Mouse (Mus musculus): ENCODE data around the gene Npvf. TPM values are rescaled to one million over a fixed set of nuclear protein-coding genes. Genes with fewer than 3 reads are reported as not detected.

The Npvf gene
- not detected for total RNA-seq (2021)

- intact Hi-C loops (cut with DNase I) = no loop called here
- DNase-seq (ENCODE audit: low spot score in 2 of 2) = no peak
These were observed at the start of gene Npvf for GRCm38 (mm10) chr6:50654356-50654755. Gene Npvf (minus strand): TSS chr6:50654439.

- DNase-seq (ENCODE audit: low spot score in 2 of 2) = peak; percentile 6 to 18
- intact Hi-C loops (cut with DNase I) = loop anchor here (5.0 kb wide), 1 partner anchor 88 kb away; no protein-coding TSS in a partner anchor
These were observed 35.0 kb upstream of the Npvf start for GRCm38 (mm10) chr6:50689121-50689815.

DNA sequence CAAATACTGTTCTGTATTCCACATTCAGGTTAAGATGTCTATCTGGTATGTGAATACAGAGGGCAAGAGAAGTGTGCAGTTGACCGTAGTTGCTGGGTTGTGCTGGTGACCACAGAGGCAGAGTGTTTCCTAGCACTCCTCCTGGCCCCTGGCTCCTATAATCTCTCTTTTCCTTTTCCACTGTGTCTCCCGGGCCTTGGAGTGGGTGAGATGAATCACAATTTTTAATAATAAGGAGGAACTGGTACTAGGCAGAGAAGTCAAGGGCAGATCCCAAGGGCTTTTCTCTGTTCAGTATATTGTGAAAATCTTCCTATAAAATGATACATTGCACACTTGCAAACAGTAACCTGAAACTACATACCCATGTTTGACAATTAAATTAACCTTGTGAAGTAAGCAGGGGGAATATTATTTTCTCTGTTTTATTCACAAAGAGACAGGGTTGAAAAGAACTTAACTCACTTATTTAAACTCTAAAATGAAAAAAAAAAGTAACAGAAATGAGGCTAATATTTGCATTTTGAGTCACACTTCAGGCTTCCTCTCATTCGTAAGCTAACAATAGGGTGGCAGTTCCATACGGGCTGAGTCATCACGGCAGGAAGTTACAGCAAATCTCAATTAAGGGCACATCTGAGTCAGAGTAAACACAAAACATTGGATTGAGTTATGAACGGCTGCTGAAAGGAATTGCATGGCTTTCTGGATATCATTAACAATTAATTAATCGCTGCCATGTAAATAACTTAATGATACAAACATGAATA is 30.6 kb upstream of the Npvf start:
- DNase-seq (ENCODE audit: low spot score in 2 of 2) = no peak
- intact Hi-C loops (cut with DNase I) = loop anchor here (5.0 kb wide), 2 partner anchors 92 to 102 kb away; no protein-coding TSS in a partner anchor

- no peak for DNase-seq (ENCODE audit: low spot score in 2 of 2)
- intact Hi-C loops (cut with DNase I) = loop anchor here (5.0 kb wide), 1 partner anchor 106 kb away; no protein-coding TSS in a partner anchor
These were observed 27.3 kb upstream of the Npvf start for GRCm38 (mm10) chr6:50681491-50681890.

- intact Hi-C loops (cut with DNase I) = loop anchor here (5.0 kb wide), 1 partner anchor 107 kb away; no protein-coding TSS in a partner anchor
These were observed 26.3 kb upstream of the Npvf start for GRCm38 (mm10) chr6:50680224-50681215.

DNA sequence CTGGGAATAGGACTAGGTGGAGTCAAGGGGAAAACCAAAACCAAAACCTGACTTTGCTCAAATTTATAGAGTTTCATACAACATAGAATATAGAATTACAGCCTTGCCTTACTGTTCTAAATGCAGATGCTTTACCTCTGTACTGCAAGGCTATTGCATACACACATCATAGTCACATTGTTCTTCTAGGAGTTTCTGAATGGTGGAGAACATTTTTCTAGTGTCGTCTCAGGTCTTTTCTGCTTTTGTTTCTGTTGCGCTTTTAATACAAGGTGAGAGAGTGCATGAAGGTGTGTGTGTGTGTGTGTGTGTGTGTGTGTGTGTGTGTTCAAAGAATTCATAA is 25.2 kb upstream of the Npvf start:
- intact Hi-C loops (cut with DNase I) = loop anchor here (1.0 to 5.0 kb wide), 3 partner anchors 127 to 488 kb away; no protein-coding TSS in a partner anchor
- DNase-seq (ENCODE audit: low spot score in 2 of 2) = no peak

More at GRCm38 (mm10) chr6:50680224-50681215, 26.3 kb upstream of the Npvf start:
- DNase-seq (ENCODE audit: low spot score in 2 of 2) = no peak

GRCm38 (mm10) chr6:50678826-50679485 is 24.7 kb upstream of the Npvf start:
- DNase-seq (ENCODE audit: low spot score in 2 of 2) = peak; percentile 65 to 80
- intact Hi-C loops (cut with DNase I) = loop anchor here (1.0 to 5.0 kb wide), 3 partner anchors 127 to 488 kb away; no protein-coding TSS in a partner anchor

DNA sequence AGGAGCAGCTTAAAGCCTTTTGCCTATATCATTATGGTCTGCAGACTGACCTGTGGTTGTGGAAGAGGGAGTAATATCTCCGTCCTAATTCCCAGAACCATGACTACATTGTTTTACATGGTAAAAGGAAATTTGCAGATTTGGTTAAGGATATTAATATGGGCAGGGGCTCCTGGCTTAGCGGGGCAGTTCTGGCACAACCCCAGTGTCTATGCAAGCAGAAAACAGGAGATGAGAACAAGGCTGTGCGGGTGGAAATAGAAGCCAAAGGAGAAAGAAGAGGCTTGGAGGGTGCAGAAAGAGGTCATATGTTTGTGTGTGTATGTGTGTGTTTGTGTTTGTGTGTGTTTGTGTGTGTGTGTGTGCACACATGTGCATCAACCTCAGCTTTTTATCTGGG is 17.0 kb upstream of the Npvf start:
- no peak for DNase-seq (ENCODE audit: low spot score in 2 of 2)
- intact Hi-C loops (cut with DNase I) = no loop called here

DNA sequence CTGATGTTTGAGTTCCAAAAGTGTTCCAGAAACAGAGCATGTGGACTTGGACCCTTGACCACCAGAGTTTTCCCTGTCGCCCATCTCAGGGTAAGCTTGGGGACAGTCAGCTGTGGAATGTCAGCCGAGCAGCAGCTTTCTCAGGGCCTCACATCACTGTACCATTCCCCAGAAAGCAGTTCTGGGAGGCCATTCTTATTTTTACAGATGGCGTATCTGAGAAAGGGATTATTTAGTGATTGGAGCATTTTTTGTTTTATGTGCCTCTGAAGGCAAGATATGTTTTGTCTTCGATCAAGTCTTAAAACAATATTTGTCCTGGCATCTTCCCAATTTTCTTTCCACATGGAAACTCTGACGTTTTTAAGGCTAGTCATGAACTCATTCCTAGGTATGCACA is 12.7 kb upstream of the Npvf start:
- DNase-seq (ENCODE audit: low spot score in 2 of 2) = no peak
- intact Hi-C loops (cut with DNase I) = no loop called here

GRCm38 (mm10) chr6:50665020-50665419 is 10.8 kb upstream of the Npvf start:
- intact Hi-C loops (cut with DNase I) = no loop called here
- DNase-seq (ENCODE audit: low spot score in 2 of 2) = no peak

- no peak for DNase-seq (ENCODE audit: low spot score in 2 of 2)
- intact Hi-C loops (cut with DNase I) = no loop called here
These were observed 10.0 kb upstream of the Npvf start for GRCm38 (mm10) chr6:50664193-50664592.

GRCm38 (mm10) chr6:50662925-50663583 is 8.8 kb upstream of the Npvf start:
- intact Hi-C loops (cut with DNase I) = no loop called here
- no peak for DNase-seq (ENCODE audit: low spot score in 2 of 2)

DNA sequence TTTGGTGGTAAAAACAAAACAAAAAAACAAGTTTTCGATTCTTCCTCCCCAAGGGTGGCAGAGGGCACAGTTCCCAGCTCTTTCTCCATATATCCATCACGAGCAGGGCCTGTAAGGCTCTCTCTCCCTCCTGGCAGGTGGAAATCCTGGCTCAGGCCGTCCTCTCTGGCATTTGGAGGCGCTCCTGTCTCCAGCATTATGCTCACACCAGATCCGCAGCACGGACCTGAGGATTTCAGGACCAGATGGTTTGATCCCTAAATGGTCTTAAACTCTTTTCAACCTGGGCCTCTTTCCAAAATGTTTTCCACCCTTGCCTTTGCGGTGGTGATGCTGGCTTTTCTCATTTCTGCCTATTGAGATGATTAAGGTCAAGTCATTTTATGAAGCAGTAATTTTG is 7.5 kb upstream of the Npvf start:
- no peak for DNase-seq (ENCODE audit: low spot score in 2 of 2)
- intact Hi-C loops (cut with DNase I) = no loop called here

DNA sequence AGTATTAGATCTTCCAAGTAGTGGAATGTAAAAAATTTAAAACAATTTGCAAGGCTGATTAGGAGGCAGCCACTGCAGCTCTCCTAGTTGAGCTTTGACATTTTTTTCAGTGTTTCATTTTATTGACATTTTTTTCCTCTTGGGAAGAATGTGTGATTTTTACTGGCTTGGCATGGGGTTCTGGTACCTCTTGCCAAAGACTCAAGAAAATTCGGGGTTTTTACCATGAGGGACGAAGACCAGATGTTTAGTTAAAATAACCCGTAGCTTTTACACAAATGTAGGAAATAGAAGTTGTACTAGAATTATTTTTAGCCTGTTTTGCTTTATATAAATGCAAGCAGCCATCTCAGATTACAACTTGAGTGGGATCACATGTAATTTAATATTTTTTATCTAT is 4.2 kb upstream of the Npvf start:
- no peak for DNase-seq (ENCODE audit: low spot score in 2 of 2)
- intact Hi-C loops (cut with DNase I) = no loop called here

DNA sequence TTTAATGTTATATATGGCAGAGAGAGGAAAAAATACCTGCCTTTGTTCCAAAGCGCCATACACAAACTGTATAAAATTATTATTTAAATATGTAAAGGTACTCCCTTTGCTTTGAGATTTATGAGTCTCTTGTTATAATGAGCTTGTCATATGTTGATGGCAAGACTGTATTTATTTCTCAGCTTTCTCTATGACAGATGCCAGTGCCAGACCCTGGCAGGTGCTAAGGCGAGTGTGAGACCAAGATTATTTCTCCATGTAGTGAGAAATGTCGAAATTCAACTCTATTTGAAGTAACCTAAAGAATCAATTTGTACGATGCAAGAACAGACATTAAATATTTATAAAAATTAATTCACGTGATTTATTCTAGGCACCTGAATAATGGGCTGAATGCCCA is 3.8 kb upstream of the Npvf start:
- no peak for DNase-seq (ENCODE audit: low spot score in 2 of 2)
- intact Hi-C loops (cut with DNase I) = no loop called here

DNA sequence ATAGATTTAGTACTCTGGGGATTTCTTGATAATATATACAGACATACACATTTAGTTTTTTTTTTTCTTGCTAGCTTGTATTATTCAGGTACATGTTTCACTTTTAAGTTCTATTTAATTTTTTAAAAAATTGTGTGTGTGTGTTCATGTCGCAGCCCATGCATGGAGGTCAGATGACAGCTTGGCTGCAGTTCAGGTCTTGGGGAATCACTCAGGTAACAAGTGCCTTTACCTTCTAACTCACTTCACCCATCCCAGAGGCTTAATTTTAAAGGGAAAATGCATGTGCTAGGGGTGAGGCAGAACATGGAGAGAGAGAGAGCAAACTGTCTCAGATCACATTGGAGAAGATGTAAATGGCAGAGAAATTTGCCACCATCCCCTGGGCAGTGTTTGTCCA is 2.2 kb upstream of the Npvf start:
- intact Hi-C loops (cut with DNase I) = no loop called here
- DNase-seq (ENCODE audit: low spot score in 2 of 2) = no peak

GRCm38 (mm10) chr6:50655925-50656324 is 1.7 kb upstream of the Npvf start:
- DNase-seq (ENCODE audit: low spot score in 2 of 2) = no peak
- intact Hi-C loops (cut with DNase I) = no loop called here

DNA sequence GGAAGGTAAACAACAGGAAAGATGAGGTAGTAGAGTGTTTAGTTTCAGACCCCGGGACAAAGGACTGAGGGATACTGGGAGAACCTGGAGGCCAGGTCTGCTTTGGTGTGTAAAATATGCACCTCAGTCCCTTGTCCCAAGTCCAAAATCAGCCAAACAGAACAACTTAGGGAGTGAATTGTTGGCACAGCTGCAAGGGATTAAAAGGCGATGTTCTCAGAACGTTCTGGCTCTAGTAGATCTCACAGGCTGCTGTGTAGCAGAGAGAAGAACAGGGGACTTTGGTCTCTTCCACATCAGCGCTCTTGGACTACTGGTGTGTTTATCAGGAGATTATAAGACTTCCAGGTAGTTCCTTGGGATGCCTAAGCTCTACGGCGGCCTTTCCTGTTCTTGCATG is 6.6 kb downstream of the Npvf start:
- DNase-seq (ENCODE audit: low spot score in 2 of 2) = no peak
- intact Hi-C loops (cut with DNase I) = no loop called here

- intact Hi-C loops (cut with DNase I) = no loop called here
- no peak for DNase-seq (ENCODE audit: low spot score in 2 of 2)
These were observed 7.6 kb downstream of the Npvf start for GRCm38 (mm10) chr6:50646659-50647058.
